Mouse (Mus musculus): ENCODE measurements around the gene Fgfr2. TPM values are rescaled to one million over a fixed set of nuclear protein-coding genes. Genes with fewer than 3 reads are reported as not detected.

The Fgfr2 gene
- polyA plus RNA-seq, 1 experiment from 2014 or later = 169 TPM

DNA sequence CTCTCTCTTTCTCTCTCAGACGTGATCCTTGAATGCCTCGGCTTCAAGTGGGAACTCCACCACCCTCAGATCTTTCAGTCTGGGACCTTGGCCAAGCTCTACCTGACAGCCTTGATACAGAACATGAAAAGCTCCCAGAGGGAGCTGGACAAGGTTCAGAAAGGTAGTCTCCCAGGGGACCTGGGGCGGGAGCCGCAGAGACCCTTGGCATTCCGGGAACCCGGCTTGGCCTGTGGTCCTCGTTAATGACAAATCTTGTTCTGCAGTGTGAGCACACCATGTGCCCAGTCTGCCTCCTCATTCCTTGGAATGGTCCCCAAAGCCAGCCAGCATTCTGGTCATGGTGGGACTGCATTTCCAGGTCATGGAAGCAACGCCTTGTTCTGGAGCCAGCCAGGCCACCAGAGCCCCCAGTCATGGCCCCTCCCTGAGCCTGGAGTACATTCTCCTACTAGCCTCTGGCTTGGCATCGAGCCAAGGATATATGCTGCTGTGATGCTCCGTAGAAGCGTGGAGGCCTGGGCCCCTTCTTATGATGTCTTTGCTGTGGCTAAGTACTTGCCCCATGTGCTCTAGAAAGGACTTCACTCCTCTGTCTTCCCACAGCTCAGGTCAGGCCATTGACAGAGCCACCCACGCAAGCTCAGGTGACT lies 2337.1 kb downstream of the Fgfr2 start:
- 66% methylated on average over 12 of the region's 12 CpGs for WGBS
- Histone ChIP-seq H3K4me2 (replicated peaks; ENCODE audit: low read depth, low read length) (no peak overlapping the region), H3K9ac (replicated peaks; ENCODE audit: low read depth, low read length) (no peak overlapping the region), H3K9me3 (ENCODE audit: control insufficient read depth, low read depth, low read length) (no peaks in the 10 kb centered on the region), H3K36me3 (ENCODE audit: control insufficient read depth, insufficient read depth, low read length) (no peaks in the 10 kb centered on the region), H3K4me3 (ENCODE audit: low read depth, low read length) (no peak overlapping the region), H3K4me1 (ENCODE audit: control insufficient read depth, insufficient read depth, low read length) (peaks cover 7% of the 10 kb centered on the region; the same call in 1 of the 2 replicates), H3K27me3 (ENCODE audit: control insufficient read depth, insufficient read depth, low read length) (no peaks in the 10 kb centered on the region), H3K27ac (ENCODE audit: low read length) (no peak overlapping the region)
- ATAC-seq (ENCODE audit: insufficient number of reproducible peaks, insufficient read depth, low FRiP score, low read depth) = no peak

DNA sequence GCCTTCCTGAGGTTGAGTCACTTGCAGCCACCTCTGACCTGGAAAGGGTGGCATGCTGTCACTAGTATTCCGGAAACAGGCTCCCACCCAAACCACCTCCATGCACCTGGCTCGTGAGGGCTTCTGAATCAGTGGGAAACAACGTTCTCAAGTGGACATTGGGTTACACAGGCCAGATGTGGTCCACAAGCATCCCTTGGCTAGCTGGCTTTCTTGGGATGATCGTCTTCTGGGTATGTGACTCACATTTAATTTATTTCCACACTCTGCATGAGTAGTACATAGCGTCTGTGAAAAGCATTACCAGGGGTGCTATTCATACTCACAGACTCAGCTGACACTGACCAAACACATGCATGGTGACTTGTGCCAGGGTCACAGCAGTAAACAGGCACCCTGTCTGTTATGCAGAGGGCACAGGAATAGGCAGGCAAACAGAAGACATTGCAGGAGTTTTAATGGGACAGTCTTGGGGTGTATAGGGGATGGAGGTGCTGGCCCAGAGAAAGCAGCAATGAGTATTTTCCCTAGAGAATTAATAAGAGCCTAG lies 2340.6 kb downstream of the Fgfr2 start:
- no peak for ATAC-seq (ENCODE audit: insufficient number of reproducible peaks, insufficient read depth, low FRiP score, low read depth)
- H3K27ac ChIP-seq (ENCODE audit: low read length) = no peak overlapping the region
- H3K36me3 ChIP-seq (ENCODE audit: control insufficient read depth, insufficient read depth, low read length) = no peaks in the 10 kb centered on the region
- 73% methylated on average over 5 of the region's 5 CpGs for WGBS
- no peak overlapping the region for H3K9ac ChIP-seq (replicated peaks; ENCODE audit: low read depth, low read length)
- no peaks in the 10 kb centered on the region for H3K27me3 ChIP-seq (ENCODE audit: control insufficient read depth, insufficient read depth, low read length)
- no peaks in the 10 kb centered on the region for H3K9me3 ChIP-seq (ENCODE audit: control insufficient read depth, low read depth, low read length)
- H3K4me1 ChIP-seq (ENCODE audit: control insufficient read depth, insufficient read depth, low read length) = peaks cover 7% of the 10 kb centered on the region; the same call in 1 of the 2 replicates
- no peak overlapping the region for H3K4me2 ChIP-seq (replicated peaks; ENCODE audit: low read depth, low read length)
- H3K4me3 ChIP-seq (ENCODE audit: low read depth, low read length) = no peak overlapping the region

DNA sequence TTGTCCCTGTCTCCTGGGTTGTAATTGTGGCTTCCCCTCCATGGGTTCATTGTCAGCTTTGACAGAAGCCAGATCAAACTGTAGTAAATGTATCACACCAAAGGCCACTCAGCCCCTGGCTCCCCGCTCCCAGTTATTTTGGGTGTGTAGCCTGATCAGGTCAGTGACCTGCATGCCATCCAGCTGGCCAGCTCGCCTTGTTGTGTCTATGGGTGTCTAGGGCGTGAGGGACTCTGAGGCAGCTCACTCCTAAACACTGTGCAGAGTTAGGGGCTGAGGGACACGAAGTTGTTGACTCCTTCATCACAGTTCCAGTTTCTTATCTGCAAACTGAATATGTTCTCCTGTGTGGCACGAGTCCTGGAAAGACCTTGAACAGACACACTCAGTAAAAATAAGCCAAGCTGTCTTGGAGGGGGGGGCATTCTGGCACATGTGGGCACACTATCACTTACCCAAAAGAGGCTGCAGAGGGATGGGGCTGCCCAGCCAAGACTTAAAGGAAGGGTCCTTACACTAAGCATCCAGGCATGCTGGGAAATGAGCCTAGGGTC lies 2342.2 kb downstream of the Fgfr2 start:
- no peaks in the 10 kb centered on the region for H3K27me3 ChIP-seq (ENCODE audit: control insufficient read depth, insufficient read depth, low read length)
- no peaks in the 10 kb centered on the region for H3K9me3 ChIP-seq (ENCODE audit: control insufficient read depth, low read depth, low read length)
- H3K27ac ChIP-seq (ENCODE audit: low read length) = no peak overlapping the region
- H3K4me3 ChIP-seq (ENCODE audit: low read depth, low read length) = no peak overlapping the region
- no peak for ATAC-seq (ENCODE audit: insufficient number of reproducible peaks, insufficient read depth, low FRiP score, low read depth)
- peaks cover 1% of the 10 kb centered on the region; the same call in 1 of the 2 replicates for H3K4me1 ChIP-seq (ENCODE audit: control insufficient read depth, insufficient read depth, low read length)
- no peaks in the 10 kb centered on the region for H3K36me3 ChIP-seq (ENCODE audit: control insufficient read depth, insufficient read depth, low read length)
- no peak overlapping the region for H3K4me2 ChIP-seq (replicated peaks; ENCODE audit: low read depth, low read length)
- 51% methylated on average over 5 of the region's 5 CpGs for WGBS
- H3K9ac ChIP-seq (replicated peaks; ENCODE audit: low read depth, low read length) = no peak overlapping the region

DNA sequence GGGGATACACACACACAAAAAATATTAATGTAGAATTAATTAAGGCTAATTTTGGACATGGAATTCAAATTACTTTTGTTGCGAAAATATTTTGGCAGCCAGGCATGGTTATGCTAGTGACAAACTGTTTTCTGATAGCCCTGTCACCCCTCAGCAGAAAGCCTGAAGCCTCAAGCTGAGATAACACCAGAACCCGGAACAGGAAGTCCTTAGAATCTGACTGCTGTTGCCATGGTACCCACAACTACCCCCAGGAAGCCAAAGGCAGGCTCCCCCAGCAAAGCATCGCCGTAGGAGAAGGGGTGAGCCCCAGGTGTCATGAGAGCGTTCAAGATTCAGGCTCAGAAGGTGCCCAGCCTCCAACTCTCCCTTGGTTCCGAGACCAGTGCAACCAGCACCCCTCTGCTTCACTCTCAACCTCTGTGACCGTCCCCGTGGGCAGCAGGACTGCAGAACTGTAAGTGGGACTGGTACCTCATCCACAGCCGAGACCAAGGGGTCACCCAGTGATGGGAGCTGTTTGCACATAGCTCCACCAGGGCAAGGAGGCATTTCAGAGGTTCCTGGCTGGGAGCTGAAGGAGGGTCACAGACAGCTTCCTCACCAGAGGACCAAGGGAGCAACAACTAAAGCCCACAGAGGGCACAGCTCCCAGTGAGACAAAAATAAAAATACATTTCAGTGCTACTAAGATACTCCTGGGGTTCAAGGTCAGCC lies 2349.1 kb downstream of the Fgfr2 start, which contains the start of gene Btbd16:
TSS of gene Btbd16 (plus strand) at position 156 of the 717 bp plus-strand sequence.
- no peak within 1 kb of the TSS for H3K27ac ChIP-seq (ENCODE audit: low read length)
- H3K9ac ChIP-seq (replicated peaks; ENCODE audit: low read depth, low read length) = no peak within 1 kb of the TSS
- H3K4me2 ChIP-seq (replicated peaks; ENCODE audit: low read depth, low read length) = no peak within 1 kb of the TSS
- H3K36me3 ChIP-seq (ENCODE audit: control insufficient read depth, insufficient read depth, low read length) = no peaks in the 10 kb centered on the region
- ATAC-seq (ENCODE audit: insufficient number of reproducible peaks, insufficient read depth, low FRiP score, low read depth) = no peak; the same call in 1 of the 2 replicates
- no peaks in the 10 kb centered on the region for H3K9me3 ChIP-seq (ENCODE audit: control insufficient read depth, low read depth, low read length)
- H3K27me3 ChIP-seq (ENCODE audit: control insufficient read depth, insufficient read depth, low read length) = no peaks in the 10 kb centered on the region
- no peak within 1 kb of the TSS for H3K4me3 ChIP-seq (ENCODE audit: low read depth, low read length)
- WGBS = 50% methylated on average over 9 of the region's 9 CpGs
- H3K4me1 ChIP-seq (ENCODE audit: control insufficient read depth, insufficient read depth, low read length) = no peaks in the 10 kb centered on the region

DNA sequence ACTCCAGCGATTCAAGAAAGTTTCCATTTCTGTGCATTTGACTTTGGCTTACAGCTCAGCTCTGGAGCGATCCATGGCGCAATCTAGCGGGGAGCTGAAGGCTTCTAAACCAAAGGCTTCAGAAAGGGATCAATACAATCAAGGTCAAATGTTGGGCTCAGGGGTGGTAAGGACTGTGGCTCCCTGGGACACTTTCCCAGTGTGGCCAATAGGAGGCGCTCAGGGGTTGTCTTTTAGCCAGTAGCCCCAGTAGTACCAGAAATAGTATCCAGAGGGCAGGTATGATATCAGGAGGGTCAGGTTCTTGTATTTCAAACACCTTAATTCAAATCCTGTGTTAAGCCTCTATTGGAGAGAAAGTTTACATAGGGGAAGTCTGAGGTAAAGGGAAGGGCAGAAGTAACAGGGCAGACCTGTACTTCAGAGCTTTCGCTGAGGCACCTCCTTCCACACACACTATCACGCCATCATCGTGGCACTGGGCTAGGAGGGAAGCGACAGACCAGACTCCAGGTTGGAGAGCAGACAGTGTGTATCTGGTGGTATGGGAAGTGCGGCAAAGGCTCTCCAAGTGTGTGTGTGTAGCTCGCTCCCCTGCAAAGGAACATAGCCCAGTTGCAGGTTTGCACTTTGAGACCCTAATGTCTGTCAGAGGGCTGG lies 2349.8 kb downstream of the Fgfr2 start:
- Histone ChIP-seq H3K4me1 (ENCODE audit: control insufficient read depth, insufficient read depth, low read length) (no peaks in the 10 kb centered on the region), H3K9me3 (ENCODE audit: control insufficient read depth, low read depth, low read length) (no peaks in the 10 kb centered on the region), H3K4me2 (replicated peaks; ENCODE audit: low read depth, low read length) (no peak overlapping the region), H3K9ac (replicated peaks; ENCODE audit: low read depth, low read length) (no peak overlapping the region), H3K36me3 (ENCODE audit: control insufficient read depth, insufficient read depth, low read length) (no peaks in the 10 kb centered on the region), H3K27me3 (ENCODE audit: control insufficient read depth, insufficient read depth, low read length) (no peaks in the 10 kb centered on the region), H3K27ac (ENCODE audit: low read length) (no peak overlapping the region), H3K4me3 (ENCODE audit: low read depth, low read length) (no peak overlapping the region)
- peak; percentile 77 for ATAC-seq (ENCODE audit: insufficient number of reproducible peaks, insufficient read depth, low FRiP score, low read depth)
- 58% methylated on average over 11 of the region's 11 CpGs for WGBS

DNA sequence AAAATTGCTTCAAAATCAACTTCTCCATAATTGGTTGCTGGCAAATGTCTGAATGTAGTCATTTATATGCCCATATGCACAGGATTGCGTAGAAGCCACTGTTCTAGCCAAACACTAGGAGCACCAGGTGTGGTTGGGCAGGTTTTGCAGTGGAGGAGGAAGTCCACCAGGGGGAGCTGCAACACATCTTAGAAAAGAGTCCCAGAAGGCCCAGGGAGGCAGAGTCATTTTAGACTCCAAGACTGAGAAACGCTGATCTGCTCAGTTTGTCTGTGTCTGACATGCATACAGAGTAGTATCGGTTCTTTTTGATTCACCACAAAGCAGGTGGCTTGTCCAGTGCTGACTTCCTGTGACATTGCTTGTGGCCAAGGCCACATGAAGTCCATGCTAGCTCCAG lies 2352.4 kb downstream of the Fgfr2 start:
- no peaks in the 10 kb centered on the region for H3K27me3 ChIP-seq (ENCODE audit: control insufficient read depth, insufficient read depth, low read length)
- no peak overlapping the region for H3K27ac ChIP-seq (ENCODE audit: low read length)
- H3K4me3 ChIP-seq (ENCODE audit: low read depth, low read length) = no peak overlapping the region
- no peak for ATAC-seq (ENCODE audit: insufficient number of reproducible peaks, insufficient read depth, low FRiP score, low read depth)
- no peaks in the 10 kb centered on the region for H3K4me1 ChIP-seq (ENCODE audit: control insufficient read depth, insufficient read depth, low read length)
- no peaks in the 10 kb centered on the region for H3K9me3 ChIP-seq (ENCODE audit: control insufficient read depth, low read depth, low read length)
- H3K9ac ChIP-seq (replicated peaks; ENCODE audit: low read depth, low read length) = no peak overlapping the region
- H3K4me2 ChIP-seq (replicated peaks; ENCODE audit: low read depth, low read length) = no peak overlapping the region
- no peaks in the 10 kb centered on the region for H3K36me3 ChIP-seq (ENCODE audit: control insufficient read depth, insufficient read depth, low read length)
- WGBS = 24% methylated on average over 3 of the region's 3 CpGs

DNA sequence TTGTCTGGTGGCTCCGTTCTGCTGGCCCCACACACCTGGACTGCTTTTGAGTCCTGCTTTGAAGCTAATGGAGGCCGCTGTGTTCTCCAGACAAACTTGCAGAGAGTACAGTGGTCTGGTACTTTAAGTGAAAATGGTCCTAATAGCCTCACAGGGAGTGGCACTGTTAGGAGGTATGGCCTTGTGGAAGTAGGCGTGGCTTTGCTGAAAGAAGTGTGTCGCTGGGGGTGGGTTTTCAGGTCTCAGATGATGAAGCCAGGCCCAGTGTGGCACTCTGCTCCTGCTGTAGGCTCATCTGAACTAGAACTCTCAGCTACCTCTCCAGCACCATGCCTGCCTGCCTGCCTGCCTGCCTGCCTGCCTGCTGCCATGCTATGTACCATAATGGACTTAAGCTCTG lies 2355.0 kb downstream of the Fgfr2 start:
- no peaks in the 10 kb centered on the region for H3K9me3 ChIP-seq (ENCODE audit: control insufficient read depth, low read depth, low read length)
- H3K9ac ChIP-seq (replicated peaks; ENCODE audit: low read depth, low read length) = no peak overlapping the region
- H3K27ac ChIP-seq (ENCODE audit: low read length) = no peak overlapping the region
- no peaks in the 10 kb centered on the region for H3K4me1 ChIP-seq (ENCODE audit: control insufficient read depth, insufficient read depth, low read length)
- H3K4me2 ChIP-seq (replicated peaks; ENCODE audit: low read depth, low read length) = no peak overlapping the region
- no peaks in the 10 kb centered on the region for H3K27me3 ChIP-seq (ENCODE audit: control insufficient read depth, insufficient read depth, low read length)
- WGBS = 89% methylated on average over 4 of the region's 4 CpGs
- peaks cover 5% of the 10 kb centered on the region; the same call in 1 of the 2 replicates for H3K36me3 ChIP-seq (ENCODE audit: control insufficient read depth, insufficient read depth, low read length)
- no peak for ATAC-seq (ENCODE audit: insufficient number of reproducible peaks, insufficient read depth, low FRiP score, low read depth)
- H3K4me3 ChIP-seq (ENCODE audit: low read depth, low read length) = no peak overlapping the region

Data from stomach, embryonic 14.5 days (tissue).